Mouse (Mus musculus) Patski (cell line): Measurements from ENCODE around the gene Syt12. TPM values are rescaled to one million over a fixed set of nuclear protein-coding genes. Genes with fewer than 3 reads are reported as not detected.
A peak's percentile ranks its signal among the peaks of the same experiment; 100 is the strongest.
"Not testable (repeated sequence)": the region's sequence is repeated elsewhere in the genome, so short reads cannot be mapped to it uniquely, and the experiment has no call there.

Source experiments
- ATAC-seq: fragments of 100-300 bp; one replicate; pipeline ENCODE4 v1.8.0; 2021
- CTCF ChIA-PET: fragments of 350-600 bp; sonication (Branson Sonifier 250); formaldehyde crosslinking; loops from one replicate; lab custom pipeline; 2022; ENCODE audit warnings: inconsistent platforms; lab: Charles Lee
- POLR2A ChIA-PET: fragments of 350-600 bp; sonication (Branson Sonifier 250); formaldehyde crosslinking; loops from one replicate; lab custom pipeline; 2022; ENCODE audit warnings: antibody characterized with exemption, inconsistent platforms; lab: Charles Lee
- DNase-seq: peaks from one replicate; pipeline ENCODE4 v3.0.0-alpha.2; 2011; ENCODE audit warnings: low read depth, low spot score
- H3K27me3 ChIP-seq: fragments of 371-371 bp; one replicate; pipeline ENCODE4 v1.5.1; 2021
- CTCF ChIP-seq: fragments of 100-300 bp; IDR thresholded peaks from one replicate; pipeline ENCODE4 v1.5.1; 2021
- in situ Hi-C: fragments of 300-500 bp; cut with MboI; formaldehyde crosslinking; loops from 3 replicates; pipeline ENCODE4 v1.11.1; 2018; ENCODE audit warnings: low pct_unique_long_range_greater_than_20kb, mixed read lengths
- polyA plus RNA-seq: library from polyadenylated mRNA; unstranded; gene quantifications from one replicate; pipeline ENCODE4 v1.2.3, GENCODE M21; 2021

Gene Syt12
- polyA plus RNA-seq, 1 experiment from 2014 or later, result 25.2 TPM

DNA sequence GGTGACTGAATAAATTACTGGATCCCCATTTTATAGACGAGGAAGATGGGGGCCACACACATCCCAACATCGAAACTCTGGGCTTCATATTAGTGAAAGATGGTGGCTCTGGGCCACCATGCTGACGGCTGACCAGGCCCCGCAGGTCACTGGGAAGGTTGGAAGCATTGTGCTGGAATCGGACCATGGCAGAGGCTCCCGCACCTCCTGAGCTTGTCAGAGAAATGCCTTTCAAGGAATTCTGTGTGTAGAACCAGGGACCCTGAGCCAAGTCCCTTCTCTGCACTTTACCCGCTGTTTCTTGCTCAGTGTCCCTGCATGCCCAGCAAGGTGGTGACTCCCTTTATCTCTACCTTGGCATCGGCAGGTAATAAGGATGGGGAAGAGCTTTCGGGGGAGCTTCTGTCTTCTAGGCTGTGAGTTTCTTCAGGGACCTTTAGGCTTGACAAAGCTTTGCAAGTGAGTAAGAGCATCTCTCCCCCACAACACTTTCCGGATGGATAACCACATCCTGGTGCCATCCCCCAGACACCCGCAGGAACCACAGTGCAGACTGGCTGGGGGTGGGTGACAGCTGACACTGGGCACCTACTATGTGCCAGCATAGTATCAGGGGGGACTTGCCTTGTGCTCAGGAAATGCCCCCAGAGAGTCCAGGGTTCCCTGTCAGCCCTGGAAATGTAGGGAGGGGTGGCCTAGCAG, 1.9 kb downstream of the Syt12 start:
- POLR2A ChIA-PET, result interaction anchor here (1.4 kb wide), 1 partner anchor 16 kb away, joined by 3 read pairs; no protein-coding TSS in a partner anchor
- in situ Hi-C loops, result no loop called here
- no peak for TF ChIP-seq CTCF
- no peak for ATAC-seq
- H3K27me3 ChIP-seq, result no peaks in the 10 kb centered on the region
- no peak for DNase-seq
- CTCF ChIA-PET, result interaction anchor here (0.9 to 2.8 kb wide), 6 partner anchors 9 to 42 kb away, joined by 3 to 9 read pairs (median 4); no protein-coding TSS in a partner anchor

DNA sequence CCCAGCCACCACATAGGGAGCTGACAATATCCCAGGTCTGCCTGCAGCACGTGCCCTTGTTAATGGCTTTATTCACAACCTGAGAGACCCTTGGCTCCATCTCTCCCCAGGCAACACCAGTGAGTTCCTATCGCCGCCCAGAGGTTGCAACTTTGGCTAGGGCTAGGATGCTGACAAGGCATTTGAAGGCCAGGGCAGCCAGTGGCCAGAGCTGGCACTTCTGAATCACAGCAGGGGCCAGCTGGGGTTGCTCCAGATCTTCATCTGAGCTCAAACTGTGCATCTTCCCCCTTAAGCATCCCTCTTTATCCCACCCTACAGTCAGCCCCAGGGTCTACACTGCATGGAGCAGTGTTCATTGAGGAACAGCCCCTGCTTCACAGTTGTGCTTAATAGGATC, 2.5 kb downstream of the Syt12 start:
- ChIA-PET POLR2A (interaction anchor here (1.4 kb wide), 1 partner anchor 15 kb away, joined by 3 read pairs; no protein-coding TSS in a partner anchor), CTCF (interaction anchor here (0.9 to 2.8 kb wide), 4 partner anchors 8 to 34 kb away, joined by 3 to 9 read pairs (median 6); no protein-coding TSS in a partner anchor)
- no peaks in the 10 kb centered on the region for H3K27me3 ChIP-seq
- no peak for DNase-seq
- in situ Hi-C loops, result no loop called here
- TF ChIP-seq CTCF, result no peak
- ATAC-seq, result no peak

DNA sequence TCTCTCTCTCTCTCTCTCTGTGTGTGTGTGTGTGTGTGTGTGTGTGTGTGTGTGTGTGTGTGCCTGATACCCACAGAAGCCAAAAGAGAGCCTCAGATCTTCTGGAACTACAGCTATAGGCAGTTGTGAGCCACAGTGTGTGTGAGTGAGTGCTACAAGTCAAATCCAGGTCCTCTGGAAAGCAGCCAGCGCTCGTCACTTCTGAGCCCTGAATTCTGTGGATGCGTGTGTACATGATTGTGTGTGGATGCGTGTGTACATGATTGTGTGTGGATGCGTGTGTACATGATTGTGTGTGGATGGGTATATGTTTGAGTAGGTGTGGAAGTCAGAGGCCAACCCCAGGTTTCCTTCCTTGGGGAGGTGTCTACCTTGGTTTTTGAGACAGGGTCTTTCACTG, 3.7 kb downstream of the Syt12 start:
- H3K27me3 ChIP-seq, result no peaks in the 10 kb centered on the region
- ChIA-PET CTCF (interaction anchor here (1.6 to 2.8 kb wide), 2 partner anchors 17 to 22 kb away, joined by 3 to 9 read pairs; no protein-coding TSS in a partner anchor), POLR2A (interaction anchor here (0.7 kb wide), 1 partner anchor 642 kb away, joined by 3 read pairs; no protein-coding TSS in a partner anchor)
- DNase-seq (no peak), ATAC-seq (no peak)
- TF ChIP-seq CTCF, result no peak
- in situ Hi-C loops, result no loop called here

DNA sequence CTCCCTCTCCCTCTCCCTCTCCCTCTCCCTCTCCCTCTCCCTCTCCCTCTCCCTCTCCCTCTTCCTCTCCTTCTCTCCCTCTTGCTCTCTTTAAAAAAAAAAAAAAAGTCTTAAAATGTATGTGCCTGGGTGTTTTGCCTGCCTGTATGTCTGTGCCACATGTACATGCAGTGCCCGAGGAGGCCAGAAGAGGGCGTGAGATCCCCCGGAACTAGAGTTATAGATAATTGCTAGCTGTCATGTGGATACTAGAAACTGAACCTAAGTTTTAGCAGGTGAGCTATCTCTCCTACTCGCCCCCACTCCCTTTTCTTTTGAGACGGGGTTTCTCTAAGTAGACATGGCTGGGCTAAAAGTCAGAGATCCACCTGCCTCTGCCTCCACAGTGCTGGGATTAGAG, 8.9 kb downstream of the Syt12 start:
- no peaks in the 10 kb centered on the region for H3K27me3 ChIP-seq
- no peak for TF ChIP-seq CTCF
- no peak for DNase-seq
- CTCF ChIA-PET, result interaction anchor here (1.3 kb wide), 1 partner anchor 13 kb away, joined by 3 read pairs; no protein-coding TSS in a partner anchor
- no peak for ATAC-seq
- POLR2A ChIA-PET, result no interaction called here
- in situ Hi-C loops, result no loop called here

DNA sequence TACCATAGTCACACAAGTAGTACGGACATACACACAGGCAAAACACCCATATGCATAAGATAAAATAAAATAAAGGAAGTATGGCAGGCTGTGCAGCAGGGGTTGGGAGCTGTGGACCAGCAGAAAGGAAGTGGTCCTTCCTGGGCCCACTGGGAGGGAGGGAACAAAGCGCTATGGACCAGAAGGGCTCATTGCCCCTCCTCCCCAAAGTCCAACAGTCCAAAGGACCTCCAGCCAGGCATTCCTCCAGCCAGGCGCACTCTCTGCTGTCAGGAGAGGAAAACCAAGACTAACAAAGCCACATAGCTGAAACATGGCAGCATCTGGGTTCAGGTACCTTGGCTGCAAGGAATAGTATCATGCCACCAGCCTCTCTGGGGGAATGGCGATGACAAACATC, 12.6 kb downstream of the Syt12 start:
- DNase-seq (no peak), ATAC-seq (no peak)
- H3K27me3 ChIP-seq, result no peaks in the 10 kb centered on the region
- in situ Hi-C loops, result no loop called here
- ChIA-PET CTCF (interaction anchor here (2.1 kb wide), 1 partner anchor 9 kb away, joined by 7 read pairs; no protein-coding TSS in a partner anchor), POLR2A (interaction anchor here (0.7 kb wide), 1 partner anchor 8 kb away, joined by 3 read pairs; no protein-coding TSS in a partner anchor)
- TF ChIP-seq CTCF, result no peak

DNA sequence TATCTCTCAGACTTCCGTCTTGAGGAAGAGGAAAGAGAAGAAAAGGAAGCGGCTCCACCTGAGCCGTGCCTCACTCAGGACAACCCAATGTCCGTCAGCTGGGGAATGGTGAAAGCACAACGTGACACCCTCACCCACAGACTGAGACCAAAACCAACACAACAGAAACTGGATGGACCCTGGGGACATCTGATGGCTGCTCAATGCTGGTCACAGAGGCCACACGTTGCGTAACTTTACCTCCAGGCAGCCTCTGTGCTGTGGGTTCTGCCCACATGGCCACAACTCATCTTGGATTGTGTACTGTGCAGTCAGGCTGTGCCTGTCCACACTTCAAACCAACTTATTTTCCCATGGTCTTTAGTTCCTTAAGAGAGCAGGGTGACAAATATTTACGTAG, 15.3 kb downstream of the Syt12 start:
- POLR2A ChIA-PET, result no interaction called here
- in situ Hi-C loops, result no loop called here
- no peak for TF ChIP-seq CTCF
- ATAC-seq (no peak), DNase-seq (no peak)
- CTCF ChIA-PET, result no interaction called here
- H3K27me3 ChIP-seq, result no peaks in the 10 kb centered on the region

DNA sequence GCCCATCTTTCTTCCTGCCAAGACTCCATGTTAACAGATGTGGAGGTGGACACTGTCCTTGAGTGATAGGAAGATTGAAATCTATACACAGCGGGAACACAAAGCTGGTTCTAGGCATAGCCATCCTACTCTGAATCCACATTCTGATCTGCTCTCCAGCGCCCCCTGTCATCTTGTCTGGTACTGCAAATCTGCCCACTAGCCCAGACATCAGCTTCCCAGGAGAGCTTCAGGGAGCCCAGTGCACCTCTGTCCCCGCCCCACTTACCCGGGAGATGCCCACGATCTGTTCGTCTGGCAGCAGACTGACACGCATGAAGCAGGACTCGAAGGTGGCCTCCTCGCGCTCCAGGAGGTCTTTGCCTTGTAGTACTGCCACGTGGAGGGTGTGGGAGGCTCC, 21.0 kb downstream of the Syt12 start:
- TF ChIP-seq CTCF, result peak; percentile 83
- POLR2A ChIA-PET, result interaction anchor here (1.1 kb wide), 1 partner anchor 9 kb away, joined by 3 read pairs; no protein-coding TSS in a partner anchor
- H3K27me3 ChIP-seq, result no peaks in the 10 kb centered on the region
- in situ Hi-C loops, result no loop called here
- CTCF ChIA-PET, result interaction anchor here (1.0 to 3.3 kb wide), 8 partner anchors 9 to 35 kb away, joined by 3 to 17 read pairs (median 6); no protein-coding TSS in a partner anchor
- ATAC-seq, result no peak
- no peak for DNase-seq

DNA sequence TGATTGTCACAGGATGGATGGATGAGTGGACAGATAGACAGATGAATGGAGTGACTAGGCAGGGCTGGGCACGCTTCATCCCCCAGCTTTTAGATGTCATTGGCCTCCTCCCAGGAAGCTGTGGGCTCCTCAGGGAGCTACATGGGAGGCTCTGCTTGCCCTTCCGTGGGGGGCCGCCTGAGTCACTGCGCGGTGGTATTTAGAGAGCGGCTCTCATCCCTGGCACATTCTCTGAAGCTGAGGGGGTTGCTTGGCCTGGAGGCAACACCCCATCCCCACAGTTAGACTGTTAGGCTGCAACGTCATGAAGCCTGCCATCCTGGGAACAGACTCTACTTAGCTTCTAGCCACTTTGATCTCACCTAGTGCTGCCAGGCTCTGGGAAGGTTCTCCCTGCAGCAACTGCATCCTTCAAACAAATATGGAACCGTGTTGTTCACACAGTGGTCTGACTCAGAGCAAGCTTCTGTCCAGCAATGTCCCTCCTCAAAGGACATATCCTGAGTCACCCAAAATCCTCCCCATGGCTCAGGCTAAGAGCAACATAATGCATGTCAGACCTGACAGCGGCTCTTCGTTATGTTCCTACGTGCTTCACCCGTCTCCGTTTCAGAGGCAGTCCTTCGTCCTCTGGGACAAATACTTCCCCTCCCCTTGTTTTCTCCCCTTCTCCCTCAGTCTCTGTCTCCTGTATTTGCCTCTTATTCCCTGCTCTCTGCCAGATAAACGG, 22.0 kb downstream of the Syt12 start:
- H3K27me3 ChIP-seq, result no peaks in the 10 kb centered on the region
- CTCF ChIA-PET, result interaction anchor here (0.9 to 3.3 kb wide), 11 partner anchors 10 to 56 kb away, joined by 3 to 17 read pairs (median 4); no protein-coding TSS in a partner anchor
- ATAC-seq (peak; percentile 28), DNase-seq (peak; percentile 76)
- in situ Hi-C loops, result no loop called here
- TF ChIP-seq CTCF, result no peak
- POLR2A ChIA-PET, result interaction anchor here (1.7 kb wide), 1 partner anchor 16 kb away, joined by 3 read pairs; no protein-coding TSS in a partner anchor

DNA sequence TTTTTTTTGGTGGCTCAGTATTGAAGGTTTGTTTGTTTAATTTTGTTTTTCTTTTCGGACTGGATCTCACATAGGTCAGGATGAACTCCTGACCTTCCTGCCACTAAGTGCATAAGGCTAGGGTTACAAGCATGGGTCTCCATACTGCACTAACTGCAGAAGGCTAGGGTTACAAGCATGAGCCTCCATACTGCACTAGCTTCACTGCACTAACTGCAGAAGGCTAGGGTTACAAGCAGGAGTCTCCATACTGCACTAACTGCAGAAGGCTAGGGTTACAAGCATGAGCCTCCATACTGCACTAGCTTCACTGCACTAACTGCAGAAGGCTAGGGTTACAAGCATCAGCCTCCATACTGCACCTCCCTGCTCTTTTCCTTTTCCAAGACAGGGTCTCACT, 23.2 kb downstream of the Syt12 start:
- ATAC-seq, H3K27me3 ChIP-seq, DNase-seq, in situ Hi-C loops: not testable (repeated sequence)
- ChIA-PET POLR2A (interaction anchor here (1.7 kb wide), 1 partner anchor 14 kb away, joined by 3 read pairs; no protein-coding TSS in a partner anchor), CTCF (interaction anchor here (2.5 kb wide), 1 partner anchor 11 kb away, joined by 10 read pairs; no protein-coding TSS in a partner anchor)

DNA sequence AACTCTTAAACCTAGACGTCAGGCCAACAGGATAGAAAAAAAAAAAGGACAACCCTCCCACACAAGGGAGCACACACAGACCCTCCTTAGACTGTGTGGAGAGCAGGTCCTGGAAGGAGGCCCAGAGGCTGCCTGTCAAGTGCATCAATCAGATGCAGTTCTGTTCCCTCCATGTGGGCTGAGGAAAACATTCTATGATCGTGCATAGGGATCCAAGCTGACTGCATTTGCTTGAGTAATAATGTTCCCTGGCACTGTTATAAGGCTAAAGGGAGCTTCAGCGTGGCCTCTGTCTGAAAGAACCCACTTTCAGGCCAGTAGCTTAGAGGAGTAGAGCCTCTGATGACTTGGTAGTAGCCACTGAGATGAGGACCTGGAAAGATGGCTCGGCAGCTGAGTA, 24.7 kb downstream of the Syt12 start:
- no peaks in the 10 kb centered on the region for H3K27me3 ChIP-seq
- in situ Hi-C loops, result no loop called here
- POLR2A ChIA-PET, result no interaction called here
- CTCF ChIA-PET, result interaction anchor here (0.7 to 2.3 kb wide), 4 partner anchors 10 to 40 kb away, joined by 3 to 10 read pairs (median 8); no protein-coding TSS in a partner anchor
- DNase-seq (no peak), ATAC-seq (no peak)
- TF ChIP-seq CTCF, result no peak
